Mouse (Mus musculus): ENCODE results near the gene Gm3415. TPM values are rescaled to one million over a fixed set of nuclear protein-coding genes. Genes with fewer than 3 reads are reported as not detected.
"Not testable (repeated sequence)": the region's sequence is repeated elsewhere in the genome, so short reads cannot be mapped to it uniquely, and the experiment has no call there.

The Gm3415 gene
- polyA plus RNA-seq, 1 experiment: not detected

DNA sequence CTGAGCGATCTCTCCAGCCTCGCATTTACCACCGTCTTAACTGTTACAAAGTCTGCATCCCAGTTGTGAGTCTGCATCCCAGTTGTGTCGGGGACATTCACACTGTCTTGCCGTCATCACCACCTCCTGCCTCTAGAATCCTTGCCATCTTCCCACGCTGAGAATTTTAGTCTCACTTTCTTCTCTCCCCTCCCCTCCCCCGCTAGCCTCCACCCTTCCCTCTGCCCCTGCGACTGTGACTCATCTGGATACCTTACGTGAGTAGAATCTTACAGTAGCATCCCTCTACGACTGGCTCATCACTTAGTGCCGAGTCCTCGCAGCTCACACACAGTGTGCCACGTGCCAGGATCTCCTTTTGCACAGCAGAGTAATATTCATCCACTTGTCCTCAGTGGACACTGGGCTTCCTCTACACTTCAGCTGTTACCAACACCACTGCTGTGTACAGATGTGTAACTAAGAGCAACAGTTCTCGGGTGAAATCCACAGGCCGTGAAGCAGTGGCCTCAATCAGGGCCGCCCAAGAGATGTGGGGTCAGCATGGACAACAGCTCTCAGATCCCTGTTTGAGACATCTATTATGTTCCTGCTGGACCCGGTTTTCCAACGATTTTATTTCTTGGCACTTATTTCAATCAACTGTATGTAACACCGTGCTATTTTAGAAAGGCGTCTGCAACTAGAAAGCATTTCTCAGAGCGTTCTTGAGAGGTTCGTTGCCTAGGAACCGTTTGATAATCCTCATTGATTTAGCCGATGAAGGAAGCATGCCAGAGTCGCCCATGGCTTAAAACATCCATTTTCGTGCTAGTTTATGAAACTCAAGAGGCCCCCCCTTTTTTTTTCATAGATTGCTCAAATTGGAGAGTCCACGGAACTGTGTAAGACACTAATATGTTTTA is 42.5 kb downstream of the Gm3415 start:
- 89% methylated on average over 27 of the region's 27 CpGs for WGBS
- DNase-seq (ENCODE audit: low read depth, low spot score): no peak

DNA sequence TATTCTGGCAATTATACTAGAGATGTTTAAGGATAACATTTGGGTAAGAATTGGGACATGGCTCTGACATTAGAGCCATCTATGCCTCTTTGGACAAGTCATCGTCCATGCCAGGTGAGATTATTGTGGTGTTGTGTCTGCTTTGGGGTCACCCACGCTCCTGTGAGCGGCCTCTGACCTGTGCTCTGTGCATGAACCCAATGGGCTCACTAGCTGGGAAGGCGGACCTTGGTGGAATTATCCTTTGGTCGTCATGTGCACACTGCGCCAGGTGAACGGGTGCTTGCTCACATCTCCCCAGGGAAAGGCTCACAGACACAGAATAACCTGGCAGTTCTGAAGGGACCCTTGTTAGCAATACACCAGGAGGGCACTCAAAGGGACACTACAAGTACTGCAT is 43.3 kb downstream of the Gm3415 start:
- 65% methylated on average over 7 of the region's 7 CpGs for WGBS
- DNase-seq (ENCODE audit: low read depth, low spot score): not testable (repeated sequence)

- no peak for DNase-seq (ENCODE audit: low read depth, low spot score)
- WGBS: 42% methylated on average over 5 of the region's 5 CpGs
Observed at GRCm38 (mm10) chr5:146599970-146600369, 44.0 kb downstream of the Gm3415 start.

DNA sequence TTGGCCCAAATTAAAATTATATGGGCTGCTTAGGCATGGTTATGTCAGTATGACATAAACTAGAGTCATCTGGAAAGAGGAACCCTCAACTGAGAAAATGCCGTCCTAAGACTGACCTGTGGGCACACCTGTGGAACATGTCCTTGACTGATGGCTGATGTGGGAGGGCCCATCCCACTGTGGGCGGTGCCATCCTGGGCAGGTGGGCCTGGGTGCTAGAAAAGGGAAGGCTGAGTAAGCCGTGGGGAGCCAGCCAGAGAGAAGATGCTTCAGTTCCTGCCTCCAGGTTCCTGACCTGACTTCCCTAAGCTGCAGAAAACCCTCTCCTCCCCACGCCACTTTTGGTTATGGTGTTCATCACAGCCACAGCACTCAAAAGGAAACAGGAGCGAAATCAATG is 50.3 kb downstream of the Gm3415 start:
- no peak for DNase-seq (ENCODE audit: low read depth, low spot score)
- 56% methylated on average over 5 of the region's 5 CpGs for WGBS

DNA sequence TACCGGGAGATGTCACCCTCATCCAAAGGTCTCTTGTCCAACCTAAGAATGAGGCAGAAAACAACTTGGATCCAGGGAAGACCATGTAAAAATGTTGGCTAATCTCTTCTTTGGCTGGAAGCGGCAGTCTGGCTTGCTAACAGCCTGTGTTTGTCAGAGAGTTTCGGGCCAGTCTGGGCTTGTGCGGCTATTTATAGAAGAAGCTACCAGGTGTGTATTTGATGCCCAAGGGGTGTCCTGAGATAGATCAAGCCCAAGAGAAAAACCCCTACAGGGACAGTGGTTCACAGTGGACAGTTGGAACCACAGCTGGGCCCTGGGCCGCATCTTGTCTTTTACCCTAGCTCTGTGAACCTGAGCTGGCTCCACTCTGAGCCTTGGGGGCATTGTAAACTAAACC is 51.0 kb downstream of the Gm3415 start:
- 79% methylated on average over 5 of the region's 5 CpGs for WGBS
- no peak for DNase-seq (ENCODE audit: low read depth, low spot score)

DNA sequence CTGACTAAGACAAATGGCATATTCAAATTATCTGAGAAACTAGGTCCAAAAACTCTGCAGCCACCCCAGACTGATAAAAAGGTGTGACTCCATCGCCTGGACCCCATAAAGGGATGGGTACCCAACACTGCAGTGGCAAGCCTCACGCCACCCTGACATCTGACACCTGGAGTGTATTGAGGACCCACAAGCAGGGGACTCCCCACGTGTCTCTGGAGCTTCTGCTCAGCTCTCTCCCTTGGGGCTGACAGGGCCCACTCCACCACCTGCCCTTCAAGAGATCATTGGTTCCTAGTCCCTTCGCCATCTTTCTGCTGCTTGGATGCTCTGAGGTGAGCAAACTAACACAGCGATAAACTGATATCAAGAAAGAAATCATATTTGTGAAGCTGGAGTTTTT is 51.9 kb downstream of the Gm3415 start:
- 70% methylated on average over 5 of the region's 5 CpGs for WGBS
- no peak for DNase-seq (ENCODE audit: low read depth, low spot score)

Other genes starting within 250 kb of the Gm3415 start
- gene Wasf3, start 171.2 kb upstream of the Gm3415 start, polyA plus RNA-seq (2012; rRNA removed): 0.98 and 1.3 TPM in 2 replicates
- gene Gm6408, start 74.2 kb upstream of the Gm3415 start, polyA plus RNA-seq (2012; rRNA removed): not detected in 2 replicates
- gene Gm6370, start 64.8 kb upstream of the Gm3415 start, polyA plus RNA-seq (2012; rRNA removed): not detected in 2 replicates
- gene 4930449I24Rik, start 53.7 kb upstream of the Gm3415 start, polyA plus RNA-seq (2012; rRNA removed): not detected in 2 replicates
- gene Gm3402, start 42.0 kb upstream of the Gm3415 start, polyA plus RNA-seq (2012; rRNA removed): not detected in 2 replicates
- gene Gm3404, start 30.3 kb upstream of the Gm3415 start, polyA plus RNA-seq (2012; rRNA removed): not detected in 2 replicates
- gene Gm3409, start 18.5 kb upstream of the Gm3415 start, polyA plus RNA-seq (2012; rRNA removed): not detected in 2 replicates
- gene Gpr12, start 29.1 kb downstream of the Gm3415 start, polyA plus RNA-seq (2012; rRNA removed): not detected in 2 replicates
- gene Usp12, start 238.9 kb downstream of the Gm3415 start, polyA plus RNA-seq (2012; rRNA removed): 19.1 and 27.3 TPM in 2 replicates